Mouse (Mus musculus) right cerebral cortex, postnatal 4 days (tissue): ENCODE data around the gene Gabarapl2.

Experiments
- DNase-seq: peaks from one replicate; pipeline ENCODE4 v3.0.0-alpha.2; 2022

The Gabarapl2 gene

GRCm38 (mm10) chr8:111940171-111941100 is at the start of gene Gabarapl2:
Gene Gabarapl2, plus strand, starts transcription at chr8:111940703.
- peak; percentile 94 for DNase-seq

GRCm38 (mm10) chr8:111890911-111891303 is 49.6 kb upstream of the Gabarapl2 start:
- no peak for DNase-seq

- DNase-seq = no peak
These were observed 48.5 kb upstream of the Gabarapl2 start for GRCm38 (mm10) chr8:111891983-111892382.

GRCm38 (mm10) chr8:111892615-111893014 is 47.9 kb upstream of the Gabarapl2 start:
- no peak for DNase-seq

GRCm38 (mm10) chr8:111894955-111895354 is 45.5 kb upstream of the Gabarapl2 start:
- no peak for DNase-seq

GRCm38 (mm10) chr8:111898586-111898985 is 41.9 kb upstream of the Gabarapl2 start:
- DNase-seq = no peak

- no peak for DNase-seq
These were observed 38.4 kb upstream of the Gabarapl2 start for GRCm38 (mm10) chr8:111902080-111902479.

GRCm38 (mm10) chr8:111905500-111906121 is 34.9 kb upstream of the Gabarapl2 start:
- DNase-seq = no peak

- peak; percentile 29 for DNase-seq
These were observed 30.7 kb upstream of the Gabarapl2 start, which contains the start of gene Chst5 for GRCm38 (mm10) chr8:111909621-111910450. Gene Chst5, minus strand, starts transcription at chr8:111910447.

GRCm38 (mm10) chr8:111911572-111911971 is 28.9 kb upstream of the Gabarapl2 start:
- no peak for DNase-seq

- DNase-seq = peak; percentile 62
These were observed 27.6 kb upstream of the Gabarapl2 start for GRCm38 (mm10) chr8:111912860-111913432.

GRCm38 (mm10) chr8:111919663-111920062 is 20.8 kb upstream of the Gabarapl2 start:
- DNase-seq = no peak

- DNase-seq = no peak
These were observed 19.5 kb upstream of the Gabarapl2 start for GRCm38 (mm10) chr8:111920971-111921370.

- peak; percentile 44 for DNase-seq
These were observed 17.1 kb upstream of the Gabarapl2 start for GRCm38 (mm10) chr8:111923383-111923804.

GRCm38 (mm10) chr8:111924976-111925375 is 15.5 kb upstream of the Gabarapl2 start:
- DNase-seq = no peak

- DNase-seq = no peak
These were observed 10.7 kb upstream of the Gabarapl2 start for GRCm38 (mm10) chr8:111929648-111930344.

GRCm38 (mm10) chr8:111931721-111932120 is 8.8 kb upstream of the Gabarapl2 start:
- DNase-seq = no peak

- no peak for DNase-seq
These were observed 7.7 kb upstream of the Gabarapl2 start for GRCm38 (mm10) chr8:111932580-111933336.

- peak; percentile 86 for DNase-seq
These were observed 7.0 kb upstream of the Gabarapl2 start, which contains the start of gene Tmem231 for GRCm38 (mm10) chr8:111933348-111934076. Gene Tmem231, minus strand, starts transcription at chr8:111933881.

GRCm38 (mm10) chr8:111934201-111934600 is 6.3 kb upstream of the Gabarapl2 start:
- DNase-seq = no peak
